ENCODE assay signal across 8 mouse cellular contexts in genomic region chr13:37777351-37778146, GRCm38 (mm10). TPM values are rescaled to one million over a fixed set of nuclear protein-coding genes. Genes with fewer than 3 reads are reported as not detected.
DNase-seq lines count a peak whose midpoint lies in the region; ATAC-seq and TF ChIP-seq lines count a peak whose summit lies in the region.

No protein-coding gene starts in this region.

- peak overlapping the region; percentile 59 to 69 for H3K4me3 ChIP-seq in heart, embryonic 14.5 days (ENCODE audit: control insufficient read depth in 1 of 2, insufficient read depth in 1 of 2, low read depth in 1 of 2, low read length in 2 of 2)
- H3K4me3 ChIP-seq in C2C12 (ENCODE audit: insufficient read depth, poor library complexity, severe bottlenecking), result no peak overlapping the region
- H3K4me3 ChIP-seq in embryonic facial prominence, embryonic 12.5 days, result peak overlapping the region; percentile 61
- H3K4me3 ChIP-seq in intestine, postnatal 0 days (ENCODE audit: low read depth, low read length), result peak overlapping the region; percentile 56
- H3K4me3 ChIP-seq in neural tube, embryonic 12.5 days, result peak overlapping the region; percentile 48

- WGBS in heart, embryonic 14.5 days, result 25% methylated on average over 25 of the region's 25 CpGs
- WGBS in embryonic facial prominence, embryonic 12.5 days, result 16% methylated on average over 25 of the region's 25 CpGs
- 25% methylated on average over 25 of the region's 25 CpGs for WGBS in intestine, postnatal 0 days
- 16% methylated on average over 25 of the region's 25 CpGs for WGBS in neural tube, embryonic 12.5 days

- H3K9me3 ChIP-seq in heart, embryonic 14.5 days (ENCODE audit: control insufficient read depth, low read length), result no peaks in the 10 kb centered on the region
- no peaks in the 10 kb centered on the region for H3K9me3 ChIP-seq in embryonic facial prominence, embryonic 12.5 days
- no peaks in the 10 kb centered on the region for H3K9me3 ChIP-seq in intestine, postnatal 0 days (ENCODE audit: control insufficient read depth)
- no peaks in the 10 kb centered on the region for H3K9me3 ChIP-seq in neural tube, embryonic 12.5 days

- TF ChIP-seq CTCF in C2C12 (IDR thresholded peaks at IDR 0.05; ENCODE audit: control insufficient read depth, insufficient read depth, insufficient read length), result no peak
- TF ChIP-seq CTCF in intestine, postnatal 0 days (IDR thresholded peaks at IDR 0.05; ENCODE audit: low read depth), result no peak

- no peak for DNase-seq in heart, postnatal 25 days (ENCODE audit: low spot score)
- no peak for DNase-seq in cerebellum, postnatal 14 days
- DNase-seq in testis, postnatal 14 days (ENCODE audit: low spot score), result no peak

- no peak for ATAC-seq in heart, embryonic 14.5 days (ENCODE audit: insufficient number of reproducible peaks, insufficient read depth, low FRiP score, low read depth)
- no peak for ATAC-seq in embryonic facial prominence, embryonic 12.5 days (ENCODE audit: insufficient number of reproducible peaks, insufficient read depth, low FRiP score, low TSS enrichment)
- peak; percentile 32; the same call in 1 of the 2 replicates for ATAC-seq in intestine, postnatal 0 days
- peak; percentile 26; the same call in 1 of the 2 replicates for ATAC-seq in neural tube, embryonic 12.5 days (ENCODE audit: low FRiP score, low read depth)

- no peak overlapping the region for H3K27ac ChIP-seq in heart, embryonic 14.5 days (replicated peaks in 1 of 2; ENCODE audit: control insufficient read depth in 1 of 2, insufficient read depth in 1 of 2, low read depth in 2 of 2, low read length in 2 of 2)
- H3K27ac ChIP-seq in embryonic facial prominence, embryonic 12.5 days, result no peak overlapping the region
- no peak overlapping the region for H3K27ac ChIP-seq in intestine, postnatal 0 days (ENCODE audit: low read depth, low read length)
- no peak overlapping the region for H3K27ac ChIP-seq in neural tube, embryonic 12.5 days

- H3K9ac ChIP-seq in heart, embryonic 14.5 days (ENCODE audit: low read length), result peak overlapping the region; percentile 74
- peak overlapping the region; percentile 59 for H3K9ac ChIP-seq in embryonic facial prominence, embryonic 12.5 days
- no peak overlapping the region for H3K9ac ChIP-seq in intestine, postnatal 0 days (ENCODE audit: low read depth, low read length)
- peak overlapping the region; percentile 51 for H3K9ac ChIP-seq in neural tube, embryonic 12.5 days

- peak overlapping the region; percentile 100 for H3K4me2 ChIP-seq in heart, embryonic 14.5 days (ENCODE audit: low read length)
- H3K4me2 ChIP-seq in embryonic facial prominence, embryonic 12.5 days (replicated peaks), result peak overlapping the region; percentile 100
- peak overlapping the region; percentile 100 for H3K4me2 ChIP-seq in intestine, postnatal 0 days (replicated peaks; ENCODE audit: low read depth)
- H3K4me2 ChIP-seq in neural tube, embryonic 12.5 days (replicated peaks), result peak overlapping the region; percentile 100

- intact Hi-C loops in heart, postnatal 25 days (cut with DNase I), result loop anchor here (5.0 kb wide), 1 partner anchor 45 kb away; no protein-coding TSS in a partner anchor

- H3K79me3 ChIP-seq in C2C12 (ENCODE audit: low read depth), result no peaks in the 10 kb centered on the region

- H3K4me1 ChIP-seq in heart, embryonic 14.5 days (ENCODE audit: control insufficient read depth in 2 of 2, insufficient read depth in 2 of 2, low read length in 2 of 2), result peaks cover 11 to 16% of the 10 kb centered on the region in 2 experiments
- peaks cover 10% of the 10 kb centered on the region; the same call in 1 of the 2 replicates for H3K4me1 ChIP-seq in embryonic facial prominence, embryonic 12.5 days
- H3K4me1 ChIP-seq in intestine, postnatal 0 days (replicated peaks; ENCODE audit: control insufficient read depth, insufficient read depth, low read length), result 0 out of 2 replicates have a peak, but pooled peaks cover 6% of the 10 kb centered on the region
- H3K4me1 ChIP-seq in neural tube, embryonic 12.5 days, result peaks cover 21% of the 10 kb centered on the region

- no peaks in the 10 kb centered on the region for H3K36me3 ChIP-seq in heart, embryonic 14.5 days (ENCODE audit: control insufficient read depth, insufficient read depth, low read length)
- no peaks in the 10 kb centered on the region for H3K36me3 ChIP-seq in C2C12 (ENCODE audit: control insufficient read depth, insufficient read depth)
- no peaks in the 10 kb centered on the region for H3K36me3 ChIP-seq in embryonic facial prominence, embryonic 12.5 days
- no peaks in the 10 kb centered on the region for H3K36me3 ChIP-seq in intestine, postnatal 0 days (ENCODE audit: control insufficient read depth, insufficient read depth)
- no peaks in the 10 kb centered on the region for H3K36me3 ChIP-seq in neural tube, embryonic 12.5 days

- peak overlapping the region; percentile 39 for H3ac ChIP-seq in C2C12 (ENCODE audit: control insufficient read depth, insufficient read length, low read depth)

- H3K79me2 ChIP-seq in C2C12 (ENCODE audit: control insufficient read depth, insufficient read depth), result no peaks in the 10 kb centered on the region

- peaks cover 7% of the 10 kb centered on the region; the same call in 1 of the 2 replicates for H3K27me3 ChIP-seq in heart, embryonic 14.5 days (ENCODE audit: control insufficient read depth, insufficient read depth, low read length)
- no peaks in the 10 kb centered on the region for H3K27me3 ChIP-seq in C2C12 (ENCODE audit: control insufficient read depth, insufficient read depth, insufficient read length)
- H3K27me3 ChIP-seq in embryonic facial prominence, embryonic 12.5 days, result peaks cover 18% of the 10 kb centered on the region
- H3K27me3 ChIP-seq in intestine, postnatal 0 days (replicated peaks; ENCODE audit: control insufficient read depth, insufficient read depth, low read length), result no peaks in the 10 kb centered on the region
- peaks cover 29% of the 10 kb centered on the region for H3K27me3 ChIP-seq in neural tube, embryonic 12.5 days (replicated peaks)

TF ChIP-seq in C2C12, 6 proteins besides CTCF, POLR2A, EP300 and RAD21:
- no peak for TF ChIP-seq MYOG (IDR thresholded peaks at IDR 0.05; ENCODE audit: control insufficient read depth, extremely low read depth, insufficient read length)
- no peak for TF ChIP-seq MYOD1 (IDR thresholded peaks at IDR 0.05; ENCODE audit: control insufficient read depth, insufficient read length, low read depth)
- no peak for TF ChIP-seq MAX (IDR thresholded peaks at IDR 0.05)
- no peak for TF ChIP-seq CEBPB (IDR thresholded peaks at IDR 0.05; ENCODE audit: low read depth)
- no peak for TF ChIP-seq FOSL1 (IDR thresholded peaks at IDR 0.05; ENCODE audit: insufficient read depth, low read length, poor library complexity, severe bottlenecking)
- no peak for TF ChIP-seq USF1 (IDR thresholded peaks at IDR 0.05; ENCODE audit: low read depth)

RNA-seq across cellular contexts. Expression of gene Rreb1, which starts 0.7 kb away (rescaled TPM):
- polyA plus RNA-seq in heart, embryonic 14.5 days (2014; fragmentation: Nextera tagmentation; extraction: Ambion mirVana), result 13.6 and 17.8 TPM in 2 replicates
- 10 to 100 TPM; 38.0 to 55.6 TPM for total RNA-seq in heart, postnatal 25 days (2021)
- polyA plus RNA-seq in C2C12 (2012; fragmentation: generic; extraction: Trizol), result 6.0 TPM
- 9.4 and 10.1 TPM in 2 replicates for polyA plus RNA-seq in embryonic facial prominence, embryonic 12.5 days (2016; fragmentation: Nextera tagmentation; extraction: Ambion mirVana)
- polyA plus RNA-seq in intestine, postnatal 0 days (2015; fragmentation: Nextera tagmentation; extraction: Ambion mirVana), result 9.6 and 10.6 TPM in 2 replicates
- 3.9 and 5.2 TPM in 2 replicates for polyA plus RNA-seq in neural tube, embryonic 12.5 days (2016; fragmentation: Nextera tagmentation; extraction: Ambion mirVana)

Comparison
In these comparisons a context has a peak if more than half of its experiments do, and no peak if none do; other contexts are left out.
1. ATAC-seq: peak in intestine, postnatal 0 days (single experiment) and neural tube, embryonic 12.5 days (single experiment); none in heart, embryonic 14.5 days (single experiment) and embryonic facial prominence, embryonic 12.5 days (single experiment).
2. Peak in every context shown above with its lines, with median percentiles within 50 percentile points of each other: H3K4me2 ChIP-seq.